Mouse (Mus musculus): ENCODE results near the gene Wfdc16. TPM values are rescaled to one million over a fixed set of nuclear protein-coding genes. Genes with fewer than 3 reads are reported as not detected.
"Not testable (repeated sequence)": the region's sequence is repeated elsewhere in the genome, so short reads cannot be mapped to it uniquely, and the experiment has no call there.

Gene Wfdc16
- polyA plus RNA-seq, 1 experiment from 2014 or later, result not detected

DNA sequence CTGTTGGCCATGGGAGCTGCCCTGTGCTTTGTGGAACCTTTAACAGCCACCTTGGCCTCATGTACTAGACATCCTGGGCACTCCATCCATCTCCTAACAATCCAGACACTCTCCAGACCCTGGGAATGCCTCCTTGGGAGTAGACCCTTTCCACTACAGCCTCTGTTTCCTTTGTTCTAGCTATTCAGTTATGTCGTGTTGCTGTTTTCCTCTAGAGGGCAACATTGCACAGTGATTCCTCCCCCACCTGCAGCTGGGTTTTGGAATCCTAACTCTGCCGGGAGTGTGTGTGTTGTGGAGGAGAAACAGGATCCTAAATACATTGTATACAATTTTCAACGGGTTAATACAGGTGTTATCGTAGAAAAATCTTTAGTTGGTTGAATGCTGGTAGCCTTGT is 46.6 kb downstream of the Wfdc16 start:
- H3K4me3 ChIP-seq, result no peak overlapping the region
- H3K27me3 ChIP-seq (replicated peaks), result no peaks in the 10 kb centered on the region; the same call in 1 of the 2 replicates
- no peak overlapping the region for H3K9ac ChIP-seq
- ATAC-seq, result no peak
- WGBS (ENCODE audit: insufficient replicate concordance), result 8% methylated on average over 4 of the region's 4 CpGs
- no peak overlapping the region for H3K27ac ChIP-seq
- H3K36me3 ChIP-seq, result no peaks in the 10 kb centered on the region
- H3K4me1 ChIP-seq, result no peaks in the 10 kb centered on the region
- H3K4me2 ChIP-seq, result no peak overlapping the region
- no peaks in the 10 kb centered on the region for H3K9me3 ChIP-seq (replicated peaks)

DNA sequence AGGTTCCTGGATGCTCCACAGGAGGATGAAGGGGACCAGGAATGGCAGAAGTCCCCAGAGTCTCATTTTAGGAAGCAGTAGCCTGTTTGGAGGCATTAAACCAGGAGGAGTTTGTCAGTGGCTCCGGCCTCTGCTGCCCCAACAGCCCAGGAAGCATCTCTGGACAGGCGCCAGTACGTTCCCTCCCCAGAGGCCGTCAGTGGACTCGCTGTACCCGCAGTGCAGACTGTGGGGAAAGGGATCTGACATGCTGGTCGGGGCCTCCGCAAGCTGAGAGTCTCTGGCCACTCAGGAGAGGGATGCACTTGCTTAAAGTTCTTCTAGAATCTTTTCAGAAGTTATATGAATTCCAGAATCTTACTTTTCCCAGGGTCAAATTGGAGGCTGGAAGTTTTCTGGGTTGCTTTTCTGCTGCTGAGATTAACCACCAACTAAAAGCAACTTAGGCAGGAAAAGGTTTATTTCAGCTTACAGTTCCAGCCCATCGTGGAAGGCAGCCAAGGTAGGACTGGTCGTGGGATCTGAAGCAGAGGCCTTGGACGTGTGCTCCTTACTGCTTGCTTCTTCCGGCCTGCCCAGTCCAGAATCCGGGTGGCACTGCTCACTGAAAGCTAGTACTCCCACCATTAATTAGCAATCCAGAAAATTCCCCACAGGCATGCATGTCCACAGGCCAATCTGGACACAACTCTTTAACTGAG is 53.4 kb downstream of the Wfdc16 start, which contains the start of gene Wfdc6a:
Gene Wfdc6a, minus strand, starts transcription at position 423 of the 701 bp plus-strand sequence.
- not testable (repeated sequence) for H3K27me3 ChIP-seq (replicated peaks); H3K4me1 ChIP-seq; H3K9me3 ChIP-seq (replicated peaks); H3K27ac ChIP-seq; H3K4me3 ChIP-seq; H3K9ac ChIP-seq; H3K4me2 ChIP-seq; ATAC-seq; H3K36me3 ChIP-seq
- WGBS (ENCODE audit: insufficient replicate concordance), result 53% methylated on average over 13 of the region's 13 CpGs

Other genes starting within 250 kb of the Wfdc16 start
- gene Slpi, start 249.7 kb downstream of the Wfdc16 start, polyA plus RNA-seq (2016; fragmentation: Nextera tagmentation; extraction: Ambion mirVana), result 12.1 and 14.1 TPM in 2 replicates
- not detected in 2 replicates for gene Rbpjl, start 235.7 kb downstream of the Wfdc16 start, polyA plus RNA-seq (2016; fragmentation: Nextera tagmentation; extraction: Ambion mirVana)
- 0.28 and 0.41 TPM in 2 replicates for gene Matn4, start 233.6 kb downstream of the Wfdc16 start, polyA plus RNA-seq (2016; fragmentation: Nextera tagmentation; extraction: Ambion mirVana)
- gene Sdc4, start 194.9 kb downstream of the Wfdc16 start, polyA plus RNA-seq (2016; fragmentation: Nextera tagmentation; extraction: Ambion mirVana), result 31.3 and 31.8 TPM in 2 replicates
- gene Sys1, start 181.8 kb downstream of the Wfdc16 start, polyA plus RNA-seq (2016; fragmentation: Nextera tagmentation; extraction: Ambion mirVana), result 36.1 and 37.9 TPM in 2 replicates
- 4.7 and 5.2 TPM in 2 replicates for gene Gm20458, start 177.8 kb downstream of the Wfdc16 start, polyA plus RNA-seq (2016; fragmentation: Nextera tagmentation; extraction: Ambion mirVana)
- not detected in 2 replicates for gene Trp53tg5, start 165.1 kb downstream of the Wfdc16 start, polyA plus RNA-seq (2016; fragmentation: Nextera tagmentation; extraction: Ambion mirVana)
- 0.94 and 1.7 TPM in 2 replicates for gene Dbndd2, start 152.7 kb downstream of the Wfdc16 start, polyA plus RNA-seq (2016; fragmentation: Nextera tagmentation; extraction: Ambion mirVana)
- 29.7 and 30.3 TPM in 2 replicates for gene Pigt, start 141.3 kb downstream of the Wfdc16 start, polyA plus RNA-seq (2016; fragmentation: Nextera tagmentation; extraction: Ambion mirVana)
- 2.1 and 3.2 TPM in 2 replicates for gene Wfdc2, start 76.4 kb downstream of the Wfdc16 start, polyA plus RNA-seq (2016; fragmentation: Nextera tagmentation; extraction: Ambion mirVana)
- not detected in 2 replicates for gene Spint3, start 65.3 kb downstream of the Wfdc16 start, polyA plus RNA-seq (2016; fragmentation: Nextera tagmentation; extraction: Ambion mirVana)
- 0.26 TPM in 1 of 2 replicates, not detected in the other for gene Wfdc6a, start 53.3 kb downstream of the Wfdc16 start, polyA plus RNA-seq (2016; fragmentation: Nextera tagmentation; extraction: Ambion mirVana)
- gene Eppin, start 45.2 kb downstream of the Wfdc16 start, polyA plus RNA-seq (2016; fragmentation: Nextera tagmentation; extraction: Ambion mirVana), result not detected in 2 replicates
- not detected in 2 replicates for gene Wfdc6b, start 25.3 kb downstream of the Wfdc16 start, polyA plus RNA-seq (2016; fragmentation: Nextera tagmentation; extraction: Ambion mirVana)
- not detected in 2 replicates for gene Wfdc8, start 25.2 kb downstream of the Wfdc16 start, polyA plus RNA-seq (2016; fragmentation: Nextera tagmentation; extraction: Ambion mirVana)
- not detected in 2 replicates for gene Wfdc10, start 17.2 kb upstream of the Wfdc16 start, polyA plus RNA-seq (2016; fragmentation: Nextera tagmentation; extraction: Ambion mirVana)
- gene Wfdc9, start 17.8 kb upstream of the Wfdc16 start, polyA plus RNA-seq (2016; fragmentation: Nextera tagmentation; extraction: Ambion mirVana), result not detected in 2 replicates
- not detected in 2 replicates for gene Wfdc11, start 35.3 kb upstream of the Wfdc16 start, polyA plus RNA-seq (2016; fragmentation: Nextera tagmentation; extraction: Ambion mirVana)
- not detected in 2 replicates for gene Wfdc13, start 46.3 kb upstream of the Wfdc16 start, polyA plus RNA-seq (2016; fragmentation: Nextera tagmentation; extraction: Ambion mirVana)
- not detected in 2 replicates for gene Spint4, start 59.7 kb upstream of the Wfdc16 start, polyA plus RNA-seq (2016; fragmentation: Nextera tagmentation; extraction: Ambion mirVana)
- gene Spint5, start 76.5 kb upstream of the Wfdc16 start, polyA plus RNA-seq (2016; fragmentation: Nextera tagmentation; extraction: Ambion mirVana), result not detected in 2 replicates
- 0.48 and 0.93 TPM in 2 replicates for gene Wfdc3, start 107.1 kb upstream of the Wfdc16 start, polyA plus RNA-seq (2016; fragmentation: Nextera tagmentation; extraction: Ambion mirVana)
- 56.9 and 61.0 TPM in 2 replicates for gene Dnttip1, start 107.2 kb upstream of the Wfdc16 start, polyA plus RNA-seq (2016; fragmentation: Nextera tagmentation; extraction: Ambion mirVana)
- 669 and 687 TPM in 2 replicates for gene Ube2c, start 131.1 kb upstream of the Wfdc16 start, polyA plus RNA-seq (2016; fragmentation: Nextera tagmentation; extraction: Ambion mirVana)
- gene Tnnc2, start 141.2 kb upstream of the Wfdc16 start, polyA plus RNA-seq (2016; fragmentation: Nextera tagmentation; extraction: Ambion mirVana), result 0.66 and 1.8 TPM in 2 replicates
- gene Snx21, start 147.0 kb upstream of the Wfdc16 start, polyA plus RNA-seq (2016; fragmentation: Nextera tagmentation; extraction: Ambion mirVana), result 5.5 TPM in 2 replicates
- 20.3 and 21.5 TPM in 2 replicates for gene Acot8, start 166.1 kb upstream of the Wfdc16 start, polyA plus RNA-seq (2016; fragmentation: Nextera tagmentation; extraction: Ambion mirVana)
- 4.8 and 5.9 TPM in 2 replicates for gene Zswim3, start 166.3 kb upstream of the Wfdc16 start, polyA plus RNA-seq (2016; fragmentation: Nextera tagmentation; extraction: Ambion mirVana)
- gene Zswim1, start 183.9 kb upstream of the Wfdc16 start, polyA plus RNA-seq (2016; fragmentation: Nextera tagmentation; extraction: Ambion mirVana), result 8.9 and 9.1 TPM in 2 replicates
- gene Spata25, start 189.7 kb upstream of the Wfdc16 start, polyA plus RNA-seq (2016; fragmentation: Nextera tagmentation; extraction: Ambion mirVana), result not detected in 2 replicates
- gene Ctsa, start 194.1 kb upstream of the Wfdc16 start, polyA plus RNA-seq (2016; fragmentation: Nextera tagmentation; extraction: Ambion mirVana), result 66.7 and 69.3 TPM in 2 replicates
- gene Neurl2, start 194.7 kb upstream of the Wfdc16 start, polyA plus RNA-seq (2016; fragmentation: Nextera tagmentation; extraction: Ambion mirVana), result 2.1 and 2.2 TPM in 2 replicates
- 8.4 and 8.7 TPM in 2 replicates for gene Pltp, start 218.9 kb upstream of the Wfdc16 start, polyA plus RNA-seq (2016; fragmentation: Nextera tagmentation; extraction: Ambion mirVana)
- 48.6 and 51.5 TPM in 2 replicates for gene Pcif1, start 240.5 kb upstream of the Wfdc16 start, polyA plus RNA-seq (2016; fragmentation: Nextera tagmentation; extraction: Ambion mirVana)

Measured in liver, embryonic 12.5 days (tissue).